Mouse (Mus musculus) liver, embryonic 12.5 days (tissue): Measurements from ENCODE around the gene Pigf. TPM values are rescaled to one million over a fixed set of nuclear protein-coding genes. Genes with fewer than 3 reads are reported as not detected.

Experiments
- polyA plus RNA-seq: library from polyadenylated mRNA; unstranded; fragments of >200 nt; fragmentation: Nextera tagmentation; extraction: Ambion mirVana; gene quantifications from 2 replicates; pipeline ENCODE4 v1.2.1, GENCODE M21; 2016

Pigf gene
- polyA plus RNA-seq, 1 experiment from 2014 or later, result 18.6 TPM

Other genes starting within 250 kb of the Pigf start
- gene Tmem247, start 108.1 kb downstream of the Pigf start, polyA plus RNA-seq, result not detected in 2 replicates
- gene Atp6v1e2, start 77.5 kb downstream of the Pigf start, polyA plus RNA-seq, result not detected in 2 replicates
- gene Rhoq, start 62.3 kb downstream of the Pigf start, polyA plus RNA-seq, result 2.7 and 3.6 TPM in 2 replicates
- gene Cript, start 144 bp upstream of the Pigf start, polyA plus RNA-seq, result 76.9 and 84.3 TPM in 2 replicates
- gene Socs5, start 82.3 kb upstream of the Pigf start, polyA plus RNA-seq, result 4.8 and 6.0 TPM in 2 replicates
- 47.5 and 51.3 TPM in 2 replicates for gene Mcfd2, start 240.5 kb upstream of the Pigf start, polyA plus RNA-seq